In genomic region chr1:78604820-78605550, GRCm38 (mm10) we compare ENCODE assay signal across 9 mouse cellular contexts.
"Had no signal": no experiment of that assay in that cellular context is flagged by ENCODE, and none has a peak within 500 bp of the region (broad histone marks: within the 10 kb centered on the region; RNA-seq: fewer than 3 reads in every experiment).

No protein-coding gene starts in this region.

- DNase-seq: kidney, adult 2 months; kidney, postnatal 36 days; liver; liver, embryonic 13.5 days; liver, postnatal 0 days; right cerebral cortex, adult 18-20 months; right cerebral cortex, postnatal 25 days; thymus, postnatal 36 days had no signal

- ATAC-seq: intestine, embryonic 16.5 days; liver, postnatal 0 days had no signal
